Mouse (Mus musculus) layer of hippocampus, postnatal 10 days (tissue): ENCODE measurements around the gene Rcl1. TPM values are rescaled to one million over a fixed set of nuclear protein-coding genes. Genes with fewer than 3 reads are reported as not detected.

Experiments used
- DNase-seq, 2 experiments: peaks; one replicate each; pipeline ENCODE4 v3.0.0; 2021; ENCODE audit warnings: low spot score in 2 of 2
- total RNA-seq, 2 experiments: library from RNA; stranded (reverse); gene quantifications; 2 replicates each; pipeline ENCODE4 v1.2.3; 2021

The Rcl1 gene
- total RNA-seq, 2 experiments from 2014 or later: 17.8 to 20.7 TPM

DNA sequence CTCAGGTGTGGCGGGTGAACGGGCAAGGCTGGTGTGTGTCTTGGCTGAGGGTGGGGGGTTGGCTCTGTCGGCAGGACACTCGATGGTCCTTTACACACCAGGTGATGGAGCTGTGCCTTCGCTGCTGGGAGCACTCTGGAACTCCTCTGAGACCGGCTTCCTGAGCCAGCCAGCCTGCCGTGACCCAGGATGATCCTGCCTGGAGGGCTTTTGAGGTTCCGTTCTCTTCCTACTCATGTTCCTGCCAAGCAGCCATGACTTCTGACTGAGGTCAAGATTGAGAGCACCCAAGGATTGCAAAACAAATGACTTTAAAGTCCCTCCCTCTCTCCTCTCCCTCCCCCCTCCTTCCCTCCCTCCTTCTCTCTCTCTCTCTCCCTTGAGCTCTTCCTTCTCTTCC lies 11.5 kb downstream of the Rcl1 start:
- no peak for DNase-seq

- DNase-seq: no peak
These were observed 12.8 kb downstream of the Rcl1 start for GRCm38 (mm10) chr19:29113746-29114649.

- no peak for DNase-seq
These were observed 15.6 kb downstream of the Rcl1 start for GRCm38 (mm10) chr19:29116796-29117195.

DNA sequence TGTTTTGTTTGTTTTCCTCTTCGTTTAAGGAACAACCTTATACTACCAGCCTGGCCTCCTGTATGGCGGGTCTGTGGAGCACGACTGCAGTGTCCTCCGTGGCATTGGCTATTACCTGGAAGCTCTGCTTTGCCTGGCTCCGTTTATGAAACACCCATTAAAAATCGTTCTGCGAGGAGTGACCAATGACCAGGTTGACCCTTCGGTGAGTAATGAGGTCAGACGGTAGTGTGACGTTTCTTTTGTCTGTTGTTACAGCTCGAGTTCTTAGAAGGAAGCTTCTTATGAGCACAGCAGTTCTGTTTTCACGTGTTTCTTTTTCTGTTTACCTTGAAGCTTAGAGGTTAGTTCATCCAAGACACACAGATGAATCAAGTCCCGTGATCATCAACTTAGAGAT lies 17.0 kb downstream of the Rcl1 start:
- no peak for DNase-seq

DNA sequence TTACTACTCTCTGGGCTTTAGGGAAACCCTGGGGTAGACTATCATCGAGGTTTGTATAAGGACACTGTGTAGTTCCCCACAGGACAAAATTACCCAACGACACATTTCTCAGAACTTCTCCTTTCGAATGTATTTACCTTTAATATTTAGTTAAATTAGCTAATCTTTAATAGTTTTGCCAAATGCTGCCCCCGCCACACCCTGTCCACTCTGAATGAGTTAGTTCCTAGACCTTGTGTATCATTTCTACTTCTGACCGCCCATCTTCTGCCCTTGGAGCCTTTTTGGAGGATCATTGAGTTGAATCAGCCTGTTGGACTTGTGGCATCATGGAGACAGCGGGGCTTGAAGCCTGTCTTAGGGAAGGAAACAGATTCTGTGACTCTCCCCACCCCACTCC lies 19.1 kb downstream of the Rcl1 start:
- DNase-seq: no peak

- DNase-seq: no peak
These were observed 20.2 kb downstream of the Rcl1 start for GRCm38 (mm10) chr19:29121394-29121793.

- DNase-seq: no peak
These were observed 23.9 kb downstream of the Rcl1 start for GRCm38 (mm10) chr19:29124886-29125585.

DNA sequence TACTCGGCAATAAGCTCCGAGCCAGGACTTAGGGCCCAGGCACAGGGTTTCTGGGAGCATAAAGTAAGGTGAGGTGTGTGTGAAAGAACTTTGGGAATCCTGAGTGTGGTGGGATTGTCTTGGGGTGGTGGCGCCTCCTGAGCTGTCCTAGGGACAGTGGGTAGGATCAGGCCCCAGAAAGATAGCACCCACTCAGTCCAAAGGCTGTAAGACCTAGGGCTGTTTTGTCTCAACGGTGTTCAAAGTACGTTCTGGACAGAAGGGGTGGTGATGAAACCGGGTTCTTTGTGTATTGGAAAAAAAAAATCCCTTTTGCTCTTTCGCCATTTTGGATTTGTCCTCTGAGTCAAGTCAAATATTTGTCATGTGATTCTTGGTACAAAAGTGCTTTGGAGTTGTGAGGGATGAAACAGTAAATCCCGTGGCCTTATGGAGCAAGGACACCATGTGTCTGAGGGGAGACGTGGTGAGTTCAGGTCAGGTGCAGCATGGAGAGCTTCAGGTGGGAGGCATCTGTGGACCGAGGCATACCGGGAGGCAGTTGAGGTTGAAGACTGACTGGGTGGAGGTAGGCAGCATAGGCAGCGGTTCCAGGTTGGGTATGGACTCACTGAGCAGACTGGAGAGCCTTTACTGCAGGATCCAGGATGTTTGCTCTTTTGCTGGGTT lies 25.3 kb downstream of the Rcl1 start:
- no peak for DNase-seq

DNA sequence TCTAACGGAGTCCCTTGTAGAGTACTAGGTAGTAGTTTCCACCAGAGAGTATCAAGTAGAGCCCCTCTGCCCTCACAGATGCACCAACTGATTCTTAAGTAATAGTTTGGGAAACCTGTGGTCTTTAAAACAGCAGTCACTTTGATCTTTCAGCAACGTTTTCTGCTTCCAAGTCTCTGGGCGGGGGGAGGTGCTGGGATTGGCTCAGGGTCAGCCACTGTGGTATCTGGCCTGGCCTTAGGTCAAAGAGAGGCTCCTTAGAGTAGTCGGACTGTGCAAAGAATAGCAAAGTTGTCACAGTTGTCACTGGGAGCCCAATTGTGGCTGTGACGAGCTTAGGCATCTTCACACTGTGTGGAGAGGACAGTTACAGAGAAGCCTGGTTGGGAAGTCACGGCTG lies 26.2 kb downstream of the Rcl1 start:
- no peak for DNase-seq

DNA sequence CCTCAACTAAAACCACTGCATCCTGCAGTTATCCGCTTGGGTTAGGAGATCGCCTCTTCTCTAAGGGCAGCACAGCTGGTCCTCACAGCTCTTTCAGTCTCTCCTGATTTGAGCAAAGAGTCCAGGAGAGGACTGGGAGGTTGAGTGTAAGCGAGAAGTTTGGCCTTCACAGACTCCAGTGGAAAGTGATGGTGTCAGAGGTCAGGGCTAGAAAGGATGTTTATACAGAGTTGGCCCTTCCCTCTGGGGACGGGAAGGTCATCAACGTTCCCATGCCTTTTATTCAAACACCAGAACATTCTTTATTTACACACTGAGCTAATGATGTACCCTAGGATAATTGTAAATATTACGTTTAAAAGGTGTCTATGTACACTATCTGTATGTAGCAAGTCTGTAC lies 27.0 kb downstream of the Rcl1 start:
- DNase-seq: no peak

- no peak for DNase-seq
These were observed 28.4 kb downstream of the Rcl1 start for GRCm38 (mm10) chr19:29129551-29129950.

- no peak for DNase-seq
These were observed 30.0 kb downstream of the Rcl1 start for GRCm38 (mm10) chr19:29131171-29131570.

- no peak for DNase-seq
These were observed 33.1 kb downstream of the Rcl1 start for GRCm38 (mm10) chr19:29134293-29134692.

- DNase-seq: no peak
These were observed 34.1 kb downstream of the Rcl1 start for GRCm38 (mm10) chr19:29135172-29135736.

- no peak for DNase-seq
These were observed 37.5 kb downstream of the Rcl1 start for GRCm38 (mm10) chr19:29138546-29139270.

GRCm38 (mm10) chr19:29139699-29140456 lies 38.7 kb downstream of the Rcl1 start:
- DNase-seq: no peak

DNA sequence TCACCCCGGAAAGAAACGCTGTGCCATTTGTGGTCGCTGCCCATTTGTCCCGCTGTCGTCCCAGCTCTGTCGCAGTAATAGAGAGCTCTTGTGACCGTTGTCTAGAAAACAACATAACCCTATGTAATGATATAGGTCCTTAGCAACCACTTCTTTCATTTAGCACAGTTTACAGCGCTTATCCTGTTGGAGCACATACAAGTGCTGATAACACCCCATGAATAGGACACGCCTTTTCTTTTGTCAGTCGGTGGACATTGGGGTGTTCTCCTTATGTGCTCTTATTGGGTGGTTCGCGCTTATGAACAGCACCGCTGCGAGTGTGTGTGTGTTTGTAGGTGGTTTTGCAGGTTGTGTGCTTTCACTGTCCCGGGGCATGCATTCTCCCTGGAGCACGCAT lies 39.8 kb downstream of the Rcl1 start:
- no peak for DNase-seq

DNA sequence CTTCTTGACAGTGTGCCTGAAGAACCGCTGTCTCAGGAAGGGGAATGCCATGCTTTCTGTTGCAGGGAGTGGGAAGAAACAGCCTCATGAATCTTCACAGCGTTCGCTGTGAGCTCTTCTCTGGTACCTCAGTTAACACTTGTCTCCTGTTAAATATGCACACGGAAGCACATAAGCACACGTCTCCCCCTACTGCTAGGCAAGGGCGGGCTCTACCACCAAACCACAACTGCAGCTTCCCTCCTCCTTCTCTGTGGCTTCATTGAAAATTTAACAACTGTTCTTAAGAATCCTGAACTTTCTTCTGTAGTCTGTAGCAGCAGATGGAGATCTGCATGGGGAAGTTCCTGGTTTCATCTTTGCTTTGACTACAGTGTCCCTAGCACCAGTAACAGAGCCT lies 41.1 kb downstream of the Rcl1 start:
- no peak for DNase-seq

DNA sequence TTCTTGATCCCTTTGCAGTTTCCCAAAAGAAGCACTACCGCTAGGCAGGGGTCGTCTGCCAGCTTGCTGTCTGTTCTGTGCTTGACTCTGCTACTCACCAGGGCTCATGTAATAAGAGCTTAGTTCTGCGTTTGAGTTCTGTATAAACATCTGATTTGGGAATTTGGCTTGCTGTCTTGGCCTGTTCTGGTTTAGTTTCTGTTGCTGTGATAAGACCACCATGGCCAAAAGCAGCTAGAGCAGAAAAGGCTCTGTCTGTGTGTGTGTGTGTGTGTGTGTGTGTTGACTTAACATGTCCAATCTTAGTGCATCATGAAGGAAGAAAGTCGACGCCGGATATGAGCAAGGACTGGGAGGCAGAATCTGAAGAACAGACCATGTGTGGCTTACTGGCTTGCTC lies 44.2 kb downstream of the Rcl1 start:
- no peak for DNase-seq

DNA sequence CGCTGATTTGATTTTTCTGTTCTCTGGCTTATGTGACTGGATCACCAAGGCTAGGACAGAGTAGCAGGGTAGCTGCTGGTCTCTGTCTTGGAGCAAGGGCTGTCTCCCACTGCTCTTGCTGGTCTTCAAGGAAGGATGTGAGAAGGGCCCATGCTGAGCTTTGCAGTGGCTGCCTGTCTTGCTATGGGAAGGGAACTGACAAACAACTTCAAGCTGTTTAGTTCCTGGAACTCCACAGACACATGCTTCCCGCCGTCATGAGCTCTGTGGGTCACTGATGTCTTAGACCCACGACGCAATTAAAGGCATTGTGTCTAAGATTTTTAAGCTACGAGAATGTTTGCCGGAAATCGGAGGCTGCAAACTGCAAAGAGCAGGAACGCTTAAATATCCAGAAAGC lies 45.6 kb downstream of the Rcl1 start:
- DNase-seq: no peak
